Mouse (Mus musculus) lung, postnatal 25 days (tissue): ENCODE measurements around the gene Ppp1r13l.

Source experiments
- DNase-seq: peaks from one replicate; pipeline ENCODE4 v3.0.0; 2022; ENCODE audit warnings: low spot score

The Ppp1r13l gene

DNA sequence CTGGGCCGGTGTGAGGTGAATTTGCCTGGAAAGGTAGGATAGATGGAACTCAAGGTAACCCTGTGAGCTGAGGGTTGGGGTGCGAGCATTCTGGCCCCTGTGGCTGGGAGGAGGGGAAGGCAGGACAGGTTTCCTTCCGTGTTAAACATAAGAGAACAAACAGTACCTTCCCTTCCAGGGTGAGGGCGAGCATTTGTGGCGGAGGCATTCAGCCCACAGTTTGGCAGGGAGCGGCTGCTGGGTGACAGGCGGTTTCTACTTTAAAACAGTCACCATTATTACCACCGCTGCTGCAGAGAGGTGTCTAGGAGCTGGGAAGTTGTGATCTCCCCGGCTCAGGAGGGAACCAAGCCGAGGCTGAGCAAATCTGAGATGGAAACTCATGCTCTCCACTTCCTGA lies 22.4 kb upstream of the Ppp1r13l start:
- DNase-seq: no peak

DNA sequence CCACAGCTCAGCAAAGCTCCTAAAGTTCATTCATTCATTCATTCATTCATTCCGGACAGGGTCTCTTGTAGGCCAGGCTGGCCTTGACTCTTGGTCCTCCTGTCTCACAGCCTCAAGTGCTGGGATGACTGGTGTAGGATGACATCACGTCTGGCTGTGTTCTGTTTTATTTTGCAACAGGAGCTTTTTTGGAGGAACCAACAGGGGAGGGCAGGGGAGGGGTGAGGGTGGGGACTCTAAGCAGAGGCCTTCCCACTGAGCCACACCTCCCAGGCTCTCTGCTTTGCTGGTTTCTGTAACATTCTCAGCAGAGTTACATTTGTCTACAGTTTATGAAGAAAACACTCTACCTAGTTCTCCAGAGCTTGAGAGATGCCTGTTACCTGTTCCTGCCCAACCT lies 21.5 kb upstream of the Ppp1r13l start:
- DNase-seq: no peak

DNA sequence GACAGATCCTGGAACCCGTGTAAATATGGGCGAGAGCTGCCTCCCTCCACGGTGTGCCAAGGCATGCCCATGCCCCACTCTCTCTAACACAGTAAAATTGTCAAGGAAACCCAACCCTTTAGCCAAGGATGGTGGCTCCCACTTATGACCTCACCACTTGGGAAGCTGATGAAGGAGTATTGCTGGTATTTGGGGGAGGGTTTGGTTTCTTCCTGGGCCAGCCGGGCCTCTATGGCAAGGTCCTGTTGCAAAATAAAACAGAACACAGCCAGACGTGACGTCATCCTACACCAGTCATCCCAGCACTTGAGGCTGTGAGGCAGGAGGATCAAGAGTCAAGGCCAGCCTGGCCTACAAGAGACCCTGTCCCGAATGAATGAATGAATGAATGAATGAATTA lies 21.0 kb upstream of the Ppp1r13l start:
- no peak for DNase-seq

DNA sequence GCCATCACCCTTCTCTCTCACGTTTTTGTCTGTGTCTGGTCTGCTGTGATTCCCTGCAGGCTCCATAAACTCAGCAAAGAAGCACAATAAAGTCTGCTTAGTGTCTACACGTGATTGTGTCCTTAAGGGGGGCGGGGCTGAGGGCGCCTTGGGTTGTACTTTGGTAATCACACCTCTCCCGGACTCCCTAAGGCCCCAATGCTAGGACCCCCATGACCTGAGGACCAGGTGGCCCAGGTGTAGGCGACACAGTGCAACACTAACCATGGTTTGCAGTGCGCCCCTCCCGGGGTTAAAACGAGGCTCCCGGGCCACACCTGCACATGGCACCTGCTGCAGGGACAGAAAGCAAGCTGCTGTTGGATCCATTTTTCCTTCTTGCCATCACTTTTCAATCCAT lies 18.3 kb upstream of the Ppp1r13l start:
- no peak for DNase-seq

DNA sequence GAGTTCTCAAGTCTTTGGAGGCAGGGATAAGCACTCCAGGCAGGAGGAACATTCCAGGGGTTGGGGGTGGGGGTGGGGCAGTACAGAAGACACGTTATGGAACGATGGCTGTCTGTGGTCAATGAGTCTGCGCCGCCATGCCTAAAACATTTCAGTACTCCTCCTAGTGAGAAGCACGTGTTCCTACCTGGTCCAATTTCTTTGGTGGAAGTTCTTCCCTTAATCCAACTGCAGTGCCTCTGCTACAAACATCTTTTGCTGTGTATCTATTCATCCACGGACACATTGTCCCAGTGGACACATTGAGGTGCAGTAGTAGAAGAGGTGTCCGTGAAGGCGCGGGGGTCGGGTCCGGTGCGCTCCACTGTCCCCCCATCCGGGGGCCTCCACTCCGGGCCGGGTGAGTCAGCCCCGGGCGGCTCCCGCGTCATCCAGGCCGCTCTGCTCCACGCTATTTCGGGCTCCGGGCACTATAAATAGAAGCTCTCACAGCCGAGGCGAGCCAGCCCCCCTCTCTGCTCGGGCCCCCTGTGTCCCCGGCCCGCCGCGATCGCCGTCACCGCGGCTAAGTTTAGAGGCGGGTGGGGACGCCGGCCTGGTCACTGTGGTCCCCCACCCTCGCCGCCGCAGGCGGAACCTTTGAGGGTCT lies 17.7 kb upstream of the Ppp1r13l start:
- no peak for DNase-seq

DNA sequence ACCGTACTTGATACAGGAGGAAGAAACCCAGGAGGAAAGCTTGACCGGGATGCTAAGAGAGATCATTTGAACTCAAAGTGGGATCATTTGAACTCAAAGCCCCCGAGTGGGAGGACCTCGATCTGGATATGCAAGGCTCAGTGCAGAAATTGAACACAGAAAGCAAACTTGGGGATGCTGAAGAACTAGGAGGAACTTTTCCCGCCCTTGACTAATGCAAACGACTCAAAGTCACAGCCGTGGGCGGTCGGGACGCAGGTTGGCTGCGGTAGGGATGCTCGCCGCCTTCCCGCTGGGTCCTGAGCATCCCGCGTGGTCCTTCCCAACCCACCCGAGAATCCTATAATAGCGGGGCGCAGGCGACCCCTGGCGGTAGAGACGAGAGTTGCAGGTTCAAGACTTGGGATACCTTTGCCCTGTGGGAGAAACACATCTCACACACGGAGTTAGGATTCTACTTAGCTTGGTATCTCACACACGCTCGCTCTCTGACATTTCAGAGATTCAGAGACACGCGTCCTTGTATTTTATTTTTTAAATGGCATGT lies 17.0 kb upstream of the Ppp1r13l start:
- DNase-seq: peak; percentile 84

DNA sequence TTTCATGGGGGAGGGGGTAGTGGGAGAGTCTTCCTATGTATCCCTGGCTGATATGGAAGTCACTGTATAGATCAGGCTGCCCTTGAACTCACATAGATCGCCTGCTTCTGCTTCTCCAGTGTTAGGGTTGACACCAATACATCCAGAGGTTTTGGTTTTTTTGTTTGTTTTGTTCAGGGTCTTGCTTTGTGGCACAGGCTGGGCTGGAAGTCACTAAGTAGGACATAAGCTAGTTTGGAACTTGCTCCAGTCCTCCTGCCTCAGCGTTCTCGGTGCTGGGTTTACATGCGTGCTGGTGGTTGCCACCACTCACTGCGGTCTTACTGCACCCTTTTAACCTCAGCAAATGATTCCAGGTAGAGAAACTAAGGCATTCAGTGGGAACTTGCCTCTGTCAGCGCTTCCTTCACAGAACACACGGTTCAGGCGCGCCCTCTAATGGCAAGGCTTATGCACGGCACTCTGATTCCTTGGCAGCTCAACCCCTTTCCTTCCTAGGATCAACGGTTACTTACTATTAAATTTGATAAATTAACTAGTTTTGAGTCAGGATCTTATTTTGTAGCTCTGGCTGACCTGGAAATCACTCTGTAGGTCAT lies 16.2 kb upstream of the Ppp1r13l start:
- DNase-seq: peak; percentile 75

DNA sequence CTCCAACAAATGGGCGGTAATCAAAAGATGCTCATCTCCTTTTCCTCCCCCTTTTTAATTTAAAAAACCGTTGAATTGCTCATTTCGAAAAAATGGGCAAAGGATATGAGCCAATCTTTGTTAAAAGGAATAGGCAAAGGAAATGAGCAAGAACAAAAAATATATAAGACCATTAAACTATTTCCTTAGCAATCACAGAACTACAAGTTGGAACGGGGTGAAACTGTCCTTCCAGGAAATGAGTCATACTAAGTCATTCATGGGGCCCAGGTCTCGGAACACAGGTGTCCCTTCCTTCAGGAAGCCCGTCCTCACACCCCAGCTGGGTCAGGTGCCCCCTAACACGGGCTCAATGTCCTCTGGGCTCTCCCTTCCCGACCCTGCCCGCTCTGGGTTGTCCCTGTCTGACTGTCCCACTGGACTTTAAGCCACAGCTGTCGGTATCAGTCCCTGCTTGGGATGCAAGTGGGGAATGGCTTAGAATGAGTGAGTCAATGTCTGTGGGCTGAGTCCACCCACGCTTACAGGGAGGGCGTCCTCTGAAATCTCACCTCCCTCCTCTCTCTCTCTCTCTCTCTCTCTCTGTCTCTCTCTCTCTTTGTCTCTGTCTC lies 15.2 kb upstream of the Ppp1r13l start, which contains the start of gene Ercc1:
Gene Ercc1 (plus strand): TSS at position 542 of the 611 bp plus-strand sequence.
- DNase-seq: no peak

DNA sequence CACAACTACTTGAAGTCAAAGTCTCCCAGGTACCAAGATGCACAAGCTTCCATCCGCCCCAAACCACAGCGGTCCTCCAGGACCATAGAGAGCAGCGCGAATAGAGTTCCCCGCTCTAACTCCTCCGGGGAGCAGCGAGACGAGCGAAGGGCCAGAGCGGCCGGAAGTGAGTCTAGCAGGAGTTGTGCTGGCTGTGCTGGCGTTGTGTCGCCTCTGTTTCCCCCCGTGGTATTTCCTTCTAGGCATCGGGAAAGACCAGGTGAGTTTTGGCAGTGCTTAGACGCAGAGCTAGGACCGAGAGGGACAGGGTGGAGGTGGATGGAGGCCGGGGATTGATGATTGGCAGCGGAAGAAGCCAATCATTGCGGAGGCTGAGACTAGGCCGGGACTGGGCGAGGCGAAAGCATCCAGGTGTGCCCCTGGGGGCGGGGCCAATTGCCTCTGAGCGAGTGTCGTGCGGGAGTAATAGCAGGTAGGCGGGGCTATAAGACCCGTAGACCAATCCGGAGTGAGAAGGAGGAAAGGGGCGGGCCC lies 14.5 kb upstream of the Ppp1r13l start:
- DNase-seq: peak; percentile 97

DNA sequence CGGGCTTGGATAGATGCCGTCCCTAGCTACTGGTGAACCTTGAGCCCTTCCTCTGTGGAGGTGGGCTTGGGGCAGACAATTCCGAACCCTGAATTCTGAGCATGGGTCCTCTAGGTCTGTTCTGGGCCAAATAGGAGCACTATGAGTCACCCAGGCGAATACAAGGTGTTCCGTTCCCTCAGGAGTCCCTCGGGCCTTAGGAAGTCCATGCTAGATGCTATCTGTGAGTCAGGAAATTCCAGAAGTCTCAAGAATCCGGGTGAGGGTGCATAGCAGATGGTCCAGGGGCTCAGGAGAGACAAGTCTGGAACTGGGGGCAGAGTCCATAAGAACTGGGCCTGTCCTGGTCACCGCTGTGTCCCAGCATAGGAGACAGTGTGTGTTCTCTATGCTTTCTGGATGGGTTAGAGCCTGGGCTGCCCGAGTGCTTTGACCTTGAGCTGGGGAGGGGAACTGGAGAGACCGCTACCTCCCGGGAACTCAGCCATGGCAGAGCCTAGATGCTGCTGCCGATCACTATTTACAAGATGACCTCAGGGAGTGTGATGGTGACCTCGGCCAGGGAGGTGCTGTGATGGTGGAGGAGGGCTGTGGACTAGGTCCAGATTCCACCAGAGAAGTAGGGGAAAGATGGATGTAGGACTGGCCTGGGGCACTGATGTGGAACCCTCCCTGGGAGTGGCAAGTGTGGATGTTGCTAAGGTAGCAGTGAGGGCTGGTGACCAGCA lies 10.2 kb upstream of the Ppp1r13l start:
- DNase-seq: no peak

DNA sequence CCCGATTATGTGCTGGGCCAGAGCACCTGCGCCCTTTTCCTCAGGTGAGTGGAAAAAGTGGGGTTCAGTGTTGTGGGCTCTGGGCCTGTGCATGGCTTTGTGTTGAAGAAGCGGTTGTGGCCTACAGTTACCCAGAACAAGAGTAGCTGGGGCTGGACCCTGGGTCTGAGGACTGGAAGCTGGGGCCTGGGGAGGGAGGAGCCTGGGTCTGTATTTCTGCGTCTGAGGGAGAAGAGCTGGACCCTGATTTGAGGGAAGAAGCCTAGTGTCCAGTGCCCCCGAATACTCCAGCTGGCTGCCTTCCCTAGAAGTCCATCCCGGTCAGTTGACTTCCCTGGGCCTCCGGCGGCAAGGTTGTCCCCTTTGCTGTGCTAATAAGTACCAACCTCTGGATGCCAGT lies 9.3 kb upstream of the Ppp1r13l start:
- DNase-seq: no peak

DNA sequence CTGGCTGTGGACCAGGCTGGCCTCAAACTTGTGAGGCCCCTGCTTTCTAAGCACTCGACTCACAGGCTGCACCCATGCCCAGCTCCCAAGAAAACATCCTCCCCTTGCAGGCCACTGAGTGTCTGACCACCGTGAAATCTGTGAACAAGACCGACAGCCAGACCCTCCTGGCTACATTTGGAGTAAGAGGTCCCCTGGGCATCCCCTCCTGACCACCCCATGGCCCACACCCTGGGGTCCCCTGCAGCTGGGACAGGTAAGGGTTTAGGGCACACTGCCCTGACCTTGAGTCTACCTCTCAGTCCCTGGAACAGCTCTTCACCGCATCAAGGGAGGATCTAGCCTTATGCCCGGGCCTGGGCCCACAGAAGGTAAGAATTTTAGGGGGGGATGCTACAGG lies 4.6 kb upstream of the Ppp1r13l start:
- DNase-seq: no peak

DNA sequence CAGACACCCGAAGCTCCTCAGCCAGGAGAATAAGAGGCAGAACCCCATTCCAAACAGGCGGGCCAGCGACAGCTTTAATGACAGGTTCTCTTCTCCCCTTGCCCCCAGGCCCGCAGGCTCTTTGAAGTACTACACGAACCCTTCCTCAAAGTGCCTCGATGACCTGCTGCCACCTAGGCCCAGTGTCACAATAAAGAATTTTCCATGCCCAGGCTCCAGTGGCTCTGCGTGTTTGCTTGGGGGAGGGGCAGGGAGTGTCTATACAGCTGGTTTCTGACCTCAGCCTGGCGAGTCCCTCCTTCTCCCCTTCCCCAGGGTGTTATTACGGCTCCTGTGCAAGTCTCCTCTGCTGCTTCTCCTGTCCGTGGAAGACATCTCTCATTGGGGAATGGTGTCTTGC lies 3.2 kb upstream of the Ppp1r13l start:
- DNase-seq: no peak

DNA sequence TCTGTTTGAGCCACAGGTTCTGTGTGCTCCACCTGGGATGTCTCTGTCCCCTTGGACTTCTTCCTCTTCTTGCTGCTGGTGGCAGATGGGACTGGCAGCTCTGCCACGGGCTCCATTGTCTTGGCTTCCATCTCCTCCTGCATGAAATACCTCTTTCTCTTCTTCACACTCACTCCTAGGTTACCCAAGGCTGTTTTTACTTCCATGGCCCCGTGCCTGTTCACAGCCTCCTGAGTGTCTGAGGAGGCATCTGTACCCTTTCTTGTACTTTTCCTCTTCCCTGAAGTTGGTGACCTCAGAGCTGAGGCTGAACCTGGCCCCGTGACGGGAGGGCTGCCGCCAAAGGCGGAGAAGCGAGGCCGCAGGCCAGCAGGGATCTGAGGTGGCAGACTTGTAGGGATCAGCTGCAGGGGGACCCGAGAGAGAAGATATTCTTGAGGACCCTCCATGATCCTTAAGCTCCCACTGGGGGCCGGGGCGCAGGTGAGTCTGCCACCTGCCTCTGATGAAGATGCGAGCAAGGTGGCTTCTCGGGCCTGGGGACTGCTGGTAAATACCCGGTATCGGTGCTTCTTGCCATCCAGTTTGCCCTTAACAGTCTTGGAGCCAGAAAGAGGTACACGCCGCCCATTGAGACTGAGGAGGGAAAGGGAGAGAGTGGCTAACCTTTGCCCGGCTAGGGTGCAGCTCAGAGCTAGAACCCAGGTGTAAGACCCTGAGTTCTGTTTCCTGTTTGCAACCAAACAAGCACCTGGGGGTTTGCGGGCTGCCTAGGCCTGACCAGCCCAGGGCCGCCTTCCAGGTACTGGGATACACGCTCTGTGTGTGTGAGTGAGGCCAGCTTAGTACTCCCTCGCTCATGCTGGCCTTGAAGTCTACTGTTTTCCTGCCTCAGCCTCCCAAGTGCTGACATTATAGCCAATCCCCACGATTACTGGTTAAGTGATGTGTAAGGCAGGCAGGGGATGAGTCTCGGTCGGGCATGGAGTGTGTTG lies 1.9 kb upstream of the Ppp1r13l start:
- DNase-seq: no peak

DNA sequence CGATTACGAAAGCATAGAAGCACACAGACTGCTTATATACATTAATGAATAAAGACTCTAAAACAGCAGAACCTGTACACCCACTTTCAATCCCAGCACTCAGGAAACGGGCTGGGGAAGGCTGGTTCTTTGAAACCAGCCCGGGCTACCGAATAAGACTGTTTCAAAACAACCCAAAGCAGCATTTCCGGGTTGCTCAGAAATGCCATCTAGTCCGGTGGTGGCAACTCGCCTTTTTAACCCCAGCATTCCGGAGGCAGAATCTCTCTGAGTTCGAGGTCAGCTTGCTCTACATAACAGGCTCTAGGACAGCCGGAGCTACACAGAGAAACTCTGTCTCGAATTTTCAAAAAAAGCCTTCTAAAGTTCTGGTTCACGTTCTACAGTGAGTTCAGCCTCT lies 915 bp upstream of the Ppp1r13l start:
- no peak for DNase-seq

DNA sequence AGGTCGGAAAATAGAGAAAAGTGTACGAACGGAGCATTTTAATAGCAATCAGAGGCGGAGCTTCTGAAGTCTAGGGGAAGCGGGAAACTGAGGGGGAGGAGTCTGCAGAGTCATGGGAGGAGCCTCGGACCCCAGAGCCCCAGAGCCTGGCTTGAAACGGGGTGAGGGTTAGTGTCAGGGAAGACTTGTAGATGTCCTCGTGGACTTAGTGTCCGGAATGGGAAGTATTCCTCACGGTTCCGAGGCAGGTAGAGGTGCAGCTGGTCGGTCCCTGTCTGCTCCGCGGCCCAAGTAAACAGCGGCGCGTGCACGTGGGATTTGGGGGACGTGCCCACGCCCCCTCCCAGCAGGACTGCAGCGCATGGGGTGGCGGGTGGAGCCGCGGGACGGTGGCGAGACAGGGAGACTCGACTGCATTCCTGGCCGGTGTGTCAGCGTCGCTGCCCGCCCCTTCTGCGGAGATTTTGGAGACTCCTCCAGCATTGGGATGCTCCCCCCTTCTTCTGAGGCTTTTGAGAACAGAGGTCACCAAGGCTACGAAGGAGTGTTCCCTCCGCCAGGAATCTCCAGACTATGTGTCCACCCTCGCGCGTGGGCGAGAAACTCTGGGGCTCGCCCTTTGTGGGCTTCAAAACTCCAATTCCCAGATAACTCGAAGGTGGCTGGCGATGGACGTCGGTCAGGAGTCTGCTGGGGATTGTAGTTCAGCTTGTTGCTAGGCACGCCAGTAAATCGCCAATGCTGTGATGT lies 518 bp downstream of the Ppp1r13l start:
- peak; percentile 79 for DNase-seq

DNA sequence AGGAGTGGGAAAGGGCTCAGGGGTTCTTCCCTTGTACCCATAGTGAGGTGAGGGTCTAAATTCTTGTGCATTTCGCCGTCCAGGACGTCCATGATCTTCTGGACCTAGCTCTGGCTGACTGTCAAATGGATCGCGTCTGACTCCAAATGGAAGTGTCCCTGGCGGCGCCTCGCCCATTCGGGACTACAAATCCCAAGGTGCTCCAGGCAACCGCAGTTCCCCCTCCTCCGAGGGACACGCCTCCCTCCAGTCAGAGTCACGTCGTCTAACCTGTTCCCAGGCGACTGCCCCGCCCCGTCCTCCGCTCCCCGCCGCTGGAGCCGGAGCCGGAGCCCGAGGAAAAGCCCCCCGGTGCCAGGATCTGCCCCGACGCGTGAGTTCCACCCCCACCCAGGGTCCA lies 1.4 kb downstream of the Ppp1r13l start:
- DNase-seq: peak; percentile 96

DNA sequence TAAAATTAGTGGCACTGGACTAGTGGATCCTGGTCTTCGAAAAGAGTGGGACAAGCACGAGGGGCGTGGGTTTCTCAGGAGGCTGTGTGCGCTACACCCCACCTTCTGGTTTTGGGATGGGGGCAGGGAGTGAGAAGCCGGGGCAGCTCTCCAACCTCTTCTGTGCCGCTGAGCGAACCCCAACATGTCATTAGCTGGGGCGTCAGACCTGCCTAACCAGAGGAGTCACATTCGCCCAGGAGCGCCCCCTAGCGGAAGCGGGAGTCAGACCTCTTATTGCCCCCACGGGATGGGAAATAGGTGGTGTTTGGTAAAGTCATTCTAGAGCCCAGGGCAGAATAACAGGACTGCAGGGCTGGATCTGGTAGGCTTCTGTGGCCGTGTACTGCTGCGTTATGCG lies 2.2 kb downstream of the Ppp1r13l start:
- DNase-seq: peak; percentile 82

DNA sequence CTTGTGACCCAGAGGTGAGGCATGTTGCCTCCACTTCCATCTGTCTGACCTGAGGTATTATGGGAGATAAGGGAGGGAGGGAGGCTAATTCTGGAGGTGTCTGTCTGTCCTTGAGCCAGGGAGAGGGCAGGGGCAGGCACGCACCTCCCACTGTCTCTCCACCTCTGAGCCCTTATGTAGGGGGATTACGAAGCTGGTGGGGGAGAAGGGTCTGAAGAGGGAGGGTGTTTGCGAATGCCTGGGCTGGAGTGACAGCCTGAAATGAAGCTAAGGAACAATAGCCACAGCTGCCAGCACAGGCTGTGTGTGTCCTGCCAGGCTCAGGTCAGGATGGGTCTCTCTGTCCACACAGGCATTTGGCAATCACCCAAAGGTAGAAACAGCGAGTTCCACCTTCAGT lies 2.7 kb downstream of the Ppp1r13l start:
- no peak for DNase-seq

DNA sequence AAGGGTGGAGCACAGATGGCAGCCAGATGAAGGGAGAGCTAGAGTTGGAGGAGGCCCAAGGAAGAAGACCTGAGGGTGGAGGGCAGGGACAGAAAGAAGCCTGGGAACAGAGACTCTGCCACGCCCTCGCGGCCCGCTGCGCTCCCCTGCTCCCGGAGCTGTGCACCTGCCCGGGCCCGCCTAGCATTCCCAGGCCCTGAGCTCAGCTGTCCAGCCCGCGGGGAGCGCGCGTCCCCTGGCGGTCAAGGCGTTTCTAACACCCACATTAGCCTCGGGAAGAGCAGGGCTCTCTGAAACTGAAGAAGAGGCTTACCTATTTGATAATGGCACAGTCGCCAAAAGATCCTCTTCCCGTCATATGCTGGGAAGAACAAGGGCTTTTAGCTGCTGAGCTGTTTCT lies 4.3 kb downstream of the Ppp1r13l start:
- DNase-seq: peak; percentile 82

DNA sequence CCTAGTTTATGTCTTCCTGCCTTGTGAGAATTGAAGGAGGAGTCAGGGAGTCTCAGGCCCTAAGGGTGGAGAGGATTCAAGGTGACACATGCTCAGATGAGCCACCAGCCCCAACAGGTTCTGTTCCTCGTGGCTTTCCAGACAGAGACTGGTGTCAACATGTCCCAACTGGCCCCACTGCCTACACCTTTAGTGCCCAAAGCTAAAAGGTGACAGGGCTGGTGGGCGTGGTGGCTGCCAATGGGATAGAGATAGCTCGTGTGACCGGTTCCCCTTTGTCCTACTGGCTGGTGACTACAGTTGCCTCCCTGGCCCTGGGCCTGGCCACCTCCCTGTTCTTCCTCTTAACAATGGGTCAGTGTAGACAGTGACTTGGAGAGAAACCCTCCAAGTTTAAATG lies 5.8 kb downstream of the Ppp1r13l start:
- no peak for DNase-seq
